Mouse (Mus musculus): ENCODE measurements at regions not wholly inside any gene's neighbourhood (a gene's known extent, or its start where the extent isn't known, plus 50 kb on each side); places are given as distances from the start of the nearest gene placed in this dataset.

GRCm38 (mm10) chr17:9797069-9797468 lies 127.6 kb upstream of the Pabpc6 start:
- TF ChIP-seq CTCF (IDR thresholded peaks at IDR 0.05; ENCODE audit: low read depth), result no peak
- TF ChIP-seq EP300 (IDR thresholded peaks at IDR 0.05; ENCODE audit: low read depth), result no peak
